Mouse (Mus musculus): Measurements from ENCODE around the gene Entpd8.

- TF ChIP-seq CTCF (IDR thresholded peaks at IDR 0.05; ENCODE audit: borderline replicate concordance, control insufficient read depth, extremely low read depth, insufficient read depth, low read length, poor library complexity) (no peak), POLR2A (IDR thresholded peaks at IDR 0.05; ENCODE audit: control insufficient read depth, extremely low read depth, insufficient read depth, low read length, poor library complexity) (no peak)
Observed at GRCm38 (mm10) chr2:25075506-25075905, 4.6 kb upstream of the Entpd8 start.
